Mouse (Mus musculus) gastrocnemius, postnatal 25 days (tissue): ENCODE measurements around the gene Rslcan18. TPM values are rescaled to one million over a fixed set of nuclear protein-coding genes. Genes with fewer than 3 reads are reported as not detected.

Experiments
- total RNA-seq, 2 experiments: library from RNA; stranded (reverse); gene quantifications; 1 replicate in 1 of 2; 2 replicates in 1 of 2; pipeline ENCODE4 v1.2.3; 2021

Rslcan18 gene
- total RNA-seq, 2 experiments from 2014 or later = 0.46 to 0.51 TPM

Other genes with a start within 250 kb of the Rslcan18 start
- gene Gm10767, start 211.3 kb downstream of the Rslcan18 start, total RNA-seq = under 1 TPM; 0.67 to 0.92 TPM
- gene Zfp712, start 55.1 kb downstream of the Rslcan18 start, total RNA-seq = under 1 TPM; 0.94 to 0.95 TPM
- 1 to 10 TPM in 1 of 2 experiments, under 1 TPM in 1; 0.32 to 1.3 TPM for gene Zfp708, start 18.3 kb downstream of the Rslcan18 start, total RNA-seq
- gene Gm28557, start 7.7 kb downstream of the Rslcan18 start, total RNA-seq = 1 to 10 TPM; 2.1 to 3.3 TPM
- gene Zfp759, start 5.4 kb upstream of the Rslcan18 start, total RNA-seq = 1 to 10 TPM; 4.1 to 4.3 TPM
- 1 to 10 TPM; 1.8 to 1.9 TPM for gene Rsl1, start 56.9 kb upstream of the Rslcan18 start, total RNA-seq
- under 1 TPM; 0.43 to 0.49 TPM for gene Zfp455, start 78.2 kb upstream of the Rslcan18 start, total RNA-seq
- 1 to 10 TPM; 1.0 to 1.1 TPM for gene Zfp458, start 162.2 kb upstream of the Rslcan18 start, total RNA-seq
- gene Zfp457, start 190.2 kb upstream of the Rslcan18 start, total RNA-seq = 1 to 10 TPM; 3.3 to 4.3 TPM
- gene Zfp595, start 216.3 kb upstream of the Rslcan18 start, total RNA-seq = 1 to 10 TPM; 1.7 TPM
- gene Gm28044, start 244.3 kb upstream of the Rslcan18 start, total RNA-seq = under 1 TPM in 1 of 2 experiments, not detected in 1; 0.94 TPM
- 1 to 10 TPM in 1 of 2 experiments, under 1 TPM in 1; 0.99 to 1.2 TPM for gene Zfp953, start 244.3 kb upstream of the Rslcan18 start, total RNA-seq